Mouse (Mus musculus): Measurements from ENCODE around the gene Zfp142. TPM values are rescaled to one million over a fixed set of nuclear protein-coding genes. Genes with fewer than 3 reads are reported as not detected.

Zfp142 gene
- polyA plus RNA-seq, 1 experiment: 8.6 TPM

GRCm38 (mm10) chr1:74569739-74570719, 18.0 kb downstream of the Zfp142 start:
- no peaks in the 10 kb centered on the region for H3K27me3 ChIP-seq (ENCODE audit: control insufficient read depth, insufficient read depth, insufficient read length)
- peaks cover 11% of the 10 kb centered on the region for H3K79me2 ChIP-seq (ENCODE audit: control insufficient read depth, insufficient read depth)
- peaks cover 4% of the 10 kb centered on the region for H3K79me3 ChIP-seq (ENCODE audit: low read depth)
- peaks cover 84% of the 10 kb centered on the region for H3K36me3 ChIP-seq (ENCODE audit: control insufficient read depth, insufficient read depth)
- no peak for TF ChIP-seq FOSL1 (IDR thresholded peaks at IDR 0.05; ENCODE audit: insufficient read depth, low read length, poor library complexity, severe bottlenecking)
- no peak for TF ChIP-seq CEBPB (IDR thresholded peaks at IDR 0.05; ENCODE audit: low read depth)
- TF ChIP-seq MYOD1 (IDR thresholded peaks at IDR 0.05; ENCODE audit: control insufficient read depth, insufficient read length, low read depth): no peak
- no peak for TF ChIP-seq USF1 (IDR thresholded peaks at IDR 0.05; ENCODE audit: low read depth)
- no peak for TF ChIP-seq MYOG (IDR thresholded peaks at IDR 0.05; ENCODE audit: control insufficient read depth, extremely low read depth, insufficient read length)
- no peak for TF ChIP-seq MAX (IDR thresholded peaks at IDR 0.05)
- TF ChIP-seq CTCF (IDR thresholded peaks at IDR 0.05; ENCODE audit: control insufficient read depth, insufficient read depth, insufficient read length): no peak
- no peak overlapping the region for H3ac ChIP-seq (ENCODE audit: control insufficient read depth, insufficient read length, low read depth)
- no peak overlapping the region for H3K4me3 ChIP-seq (ENCODE audit: insufficient read depth, poor library complexity, severe bottlenecking)

GRCm38 (mm10) chr1:74565834-74566233, 22.2 kb downstream of the Zfp142 start:
- no peak for TF ChIP-seq FOSL1 (IDR thresholded peaks at IDR 0.05; ENCODE audit: insufficient read depth, low read length, poor library complexity, severe bottlenecking)
- TF ChIP-seq CEBPB (IDR thresholded peaks at IDR 0.05; ENCODE audit: low read depth): no peak
- no peak for TF ChIP-seq CTCF (IDR thresholded peaks at IDR 0.05; ENCODE audit: control insufficient read depth, insufficient read depth, insufficient read length)
- no peak for TF ChIP-seq MAX (IDR thresholded peaks at IDR 0.05)
- no peak for TF ChIP-seq USF1 (IDR thresholded peaks at IDR 0.05; ENCODE audit: low read depth)
- TF ChIP-seq MYOG (IDR thresholded peaks at IDR 0.05; ENCODE audit: control insufficient read depth, extremely low read depth, insufficient read length): no peak
- TF ChIP-seq MYOD1 (IDR thresholded peaks at IDR 0.05; ENCODE audit: control insufficient read depth, insufficient read length, low read depth): no peak
- H3ac ChIP-seq (ENCODE audit: control insufficient read depth, insufficient read length, low read depth): no peak overlapping the region
- H3K4me3 ChIP-seq (ENCODE audit: insufficient read depth, poor library complexity, severe bottlenecking): no peak overlapping the region
- H3K79me3 ChIP-seq (ENCODE audit: low read depth): no peaks in the 10 kb centered on the region
- no peaks in the 10 kb centered on the region for H3K27me3 ChIP-seq (ENCODE audit: control insufficient read depth, insufficient read depth, insufficient read length)
- H3K36me3 ChIP-seq (ENCODE audit: control insufficient read depth, insufficient read depth): peaks cover 55% of the 10 kb centered on the region
- H3K79me2 ChIP-seq (ENCODE audit: control insufficient read depth, insufficient read depth): no peaks in the 10 kb centered on the region

- H3K27me3 ChIP-seq (ENCODE audit: control insufficient read depth, insufficient read depth, insufficient read length): no peaks in the 10 kb centered on the region
- no peak overlapping the region for H3K4me3 ChIP-seq (ENCODE audit: insufficient read depth, poor library complexity, severe bottlenecking)
- peaks cover 2% of the 10 kb centered on the region for H3K36me3 ChIP-seq (ENCODE audit: control insufficient read depth, insufficient read depth)
- H3K79me2 ChIP-seq (ENCODE audit: control insufficient read depth, insufficient read depth): no peaks in the 10 kb centered on the region
- no peak for TF ChIP-seq MYOG (IDR thresholded peaks at IDR 0.05; ENCODE audit: control insufficient read depth, extremely low read depth, insufficient read length)
- H3ac ChIP-seq (ENCODE audit: control insufficient read depth, insufficient read length, low read depth): no peak overlapping the region
- no peaks in the 10 kb centered on the region for H3K79me3 ChIP-seq (ENCODE audit: low read depth)
Measured at GRCm38 (mm10) chr1:74559061-74559460, 29.0 kb downstream of the Zfp142 start.

- H3K79me3 ChIP-seq (ENCODE audit: low read depth): no peaks in the 10 kb centered on the region
- TF ChIP-seq CTCF (IDR thresholded peaks at IDR 0.05; ENCODE audit: control insufficient read depth, insufficient read depth, insufficient read length) (no peak), MYOD1 (IDR thresholded peaks at IDR 0.05; ENCODE audit: control insufficient read depth, insufficient read length, low read depth) (no peak), FOSL1 (IDR thresholded peaks at IDR 0.05; ENCODE audit: insufficient read depth, low read length, poor library complexity, severe bottlenecking) (no peak), USF1 (IDR thresholded peaks at IDR 0.05; ENCODE audit: low read depth) (no peak), MAX (IDR thresholded peaks at IDR 0.05) (no peak), CEBPB (IDR thresholded peaks at IDR 0.05; ENCODE audit: low read depth) (no peak), MYOG (IDR thresholded peaks at IDR 0.05; ENCODE audit: control insufficient read depth, extremely low read depth, insufficient read length) (no peak)
- H3K4me3 ChIP-seq (ENCODE audit: insufficient read depth, poor library complexity, severe bottlenecking): no peak within 1 kb of the TSS
- no peaks in the 10 kb centered on the region for H3K36me3 ChIP-seq (ENCODE audit: control insufficient read depth, insufficient read depth)
- no peaks in the 10 kb centered on the region for H3K79me2 ChIP-seq (ENCODE audit: control insufficient read depth, insufficient read depth)
- H3K27me3 ChIP-seq (ENCODE audit: control insufficient read depth, insufficient read depth, insufficient read length): peaks cover 9% of the 10 kb centered on the region
- no peak within 1 kb of the TSS for H3ac ChIP-seq (ENCODE audit: control insufficient read depth, insufficient read length, low read depth)
Measured at GRCm38 (mm10) chr1:74544184-74544583, 43.9 kb downstream of the Zfp142 start, which contains the start of gene Usp37. Gene Usp37, minus strand, starts transcription at chr1:74544284.

- Histone ChIP-seq H3K79me3 (ENCODE audit: low read depth) (no peaks in the 10 kb centered on the region), H3K4me3 (ENCODE audit: insufficient read depth, poor library complexity, severe bottlenecking) (no peak within 1 kb of the TSS), H3ac (ENCODE audit: control insufficient read depth, insufficient read length, low read depth) (no peak within 1 kb of the TSS), H3K36me3 (ENCODE audit: control insufficient read depth, insufficient read depth) (no peaks in the 10 kb centered on the region), H3K27me3 (ENCODE audit: control insufficient read depth, insufficient read depth, insufficient read length) (peaks cover 9% of the 10 kb centered on the region), H3K79me2 (ENCODE audit: control insufficient read depth, insufficient read depth) (no peaks in the 10 kb centered on the region)
- TF ChIP-seq CEBPB (IDR thresholded peaks at IDR 0.05; ENCODE audit: low read depth) (no peak), MYOG (IDR thresholded peaks at IDR 0.05; ENCODE audit: control insufficient read depth, extremely low read depth, insufficient read length) (no peak), CTCF (IDR thresholded peaks at IDR 0.05; ENCODE audit: control insufficient read depth, insufficient read depth, insufficient read length) (no peak), MAX (IDR thresholded peaks at IDR 0.05) (no peak), USF1 (IDR thresholded peaks at IDR 0.05; ENCODE audit: low read depth) (no peak), FOSL1 (IDR thresholded peaks at IDR 0.05; ENCODE audit: insufficient read depth, low read length, poor library complexity, severe bottlenecking) (no peak), MYOD1 (IDR thresholded peaks at IDR 0.05; ENCODE audit: control insufficient read depth, insufficient read length, low read depth) (no peak)
Measured at GRCm38 (mm10) chr1:74542451-74542961, 45.5 kb downstream of the Zfp142 start, which contains the start of gene Plcd4. Gene Plcd4, plus strand, starts transcription at chr1:74542888.
